Mouse (Mus musculus) spleen, postnatal 36 days (tissue): ENCODE data around the gene Smim13.
A peak's percentile ranks its signal among the peaks of the same experiment; 100 is the strongest.
"Not testable (repeated sequence)": the region's sequence is repeated elsewhere in the genome, so short reads cannot be mapped to it uniquely, and the experiment has no call there.

Experiments
- DNase-seq, 2 experiments: peaks; one replicate each; pipeline ENCODE4 v3.0.0; 2022; ENCODE audit warnings: low spot score in 2 of 2, mixed read lengths in 1 of 2

The Smim13 gene

DNA sequence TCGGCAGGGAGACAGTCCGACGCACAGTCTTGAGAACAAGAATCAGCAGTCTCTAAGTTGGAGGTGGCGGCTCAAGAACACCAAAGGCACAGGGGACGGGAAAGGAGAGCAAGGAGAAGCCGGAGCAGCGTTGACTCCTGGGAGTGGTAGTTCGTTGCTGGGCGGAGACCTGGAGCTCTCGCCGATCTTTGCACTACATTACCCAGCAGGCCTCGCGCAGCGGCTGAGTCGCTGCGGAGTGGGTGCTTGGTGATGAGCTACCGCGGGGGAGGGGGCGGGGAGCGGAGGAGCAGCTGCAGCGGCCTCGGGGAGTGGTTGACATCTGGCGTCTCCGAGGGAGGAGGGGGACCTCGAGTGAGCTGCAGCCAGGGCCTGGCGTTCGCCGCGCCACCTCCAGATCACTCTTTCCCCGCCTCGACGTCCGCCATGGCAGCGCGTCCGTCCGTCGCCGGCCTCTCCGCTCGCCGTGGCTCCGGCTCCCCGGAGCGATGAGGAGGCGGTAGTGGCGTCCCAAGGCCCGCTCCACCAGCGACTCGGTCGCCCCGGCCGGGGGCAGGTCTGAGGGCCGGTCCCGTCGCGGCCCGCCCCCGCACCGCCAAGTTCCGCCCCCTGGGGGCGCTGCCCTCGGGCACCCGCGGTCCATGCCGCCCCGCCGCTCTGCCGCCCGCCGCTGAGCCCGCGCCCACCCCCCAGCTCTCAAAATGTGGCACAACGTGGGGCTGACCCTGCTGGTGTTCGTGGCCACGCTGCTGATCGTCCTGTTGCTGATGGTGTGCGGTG is at the start of gene Smim13:
Gene Smim13, plus strand, starts transcription at position 307 of the 780 bp plus-strand sequence.
- DNase-seq, result peak; percentile 94 to 95

GRCm38 (mm10) chr13:41200861-41201260 is 48.8 kb upstream of the Smim13 start:
- DNase-seq, result no peak

- no peak for DNase-seq
These were observed 46.4 kb upstream of the Smim13 start for GRCm38 (mm10) chr13:41203289-41203688.

DNA sequence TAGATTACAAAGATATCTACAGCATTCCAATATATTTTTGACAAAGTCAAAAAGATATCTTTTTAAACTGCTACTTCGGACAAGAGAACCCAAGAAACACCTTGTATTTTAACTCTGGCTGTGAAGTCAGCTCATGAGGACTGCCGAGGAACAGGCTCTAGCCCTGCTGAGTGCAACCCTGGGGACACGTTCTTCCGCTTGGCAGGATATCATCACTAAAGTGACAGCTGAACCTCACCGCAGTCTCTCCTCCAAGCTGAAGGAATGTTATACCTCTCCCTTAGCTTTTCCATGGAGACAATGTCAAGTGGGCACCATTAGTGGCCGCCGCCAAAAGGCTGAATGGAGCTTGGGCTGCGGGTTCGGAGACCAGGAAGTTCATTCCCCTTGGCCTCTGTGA is 46.0 kb upstream of the Smim13 start:
- DNase-seq, result no peak

DNA sequence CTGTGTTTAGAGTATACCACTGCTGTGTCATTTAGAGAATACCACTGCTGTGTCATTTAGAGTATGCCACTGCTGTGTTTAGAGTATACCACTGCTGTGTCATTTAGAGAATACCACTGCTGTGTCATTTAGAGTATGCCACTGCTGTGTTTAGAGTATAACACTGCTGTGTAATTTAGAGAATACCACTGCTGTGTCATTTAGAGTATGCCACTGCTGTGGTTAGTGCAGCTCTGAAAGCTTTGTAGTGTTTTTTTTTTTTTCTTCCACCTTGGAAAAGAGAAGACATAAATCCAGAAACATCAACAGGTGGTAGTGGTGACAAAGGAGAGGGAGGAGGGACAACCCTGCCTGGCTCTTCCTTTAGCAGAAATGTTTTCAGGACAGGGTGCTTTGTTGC is 44.1 kb upstream of the Smim13 start:
- not testable (repeated sequence) for DNase-seq

GRCm38 (mm10) chr13:41206241-41206640 is 43.4 kb upstream of the Smim13 start:
- DNase-seq, result no peak

DNA sequence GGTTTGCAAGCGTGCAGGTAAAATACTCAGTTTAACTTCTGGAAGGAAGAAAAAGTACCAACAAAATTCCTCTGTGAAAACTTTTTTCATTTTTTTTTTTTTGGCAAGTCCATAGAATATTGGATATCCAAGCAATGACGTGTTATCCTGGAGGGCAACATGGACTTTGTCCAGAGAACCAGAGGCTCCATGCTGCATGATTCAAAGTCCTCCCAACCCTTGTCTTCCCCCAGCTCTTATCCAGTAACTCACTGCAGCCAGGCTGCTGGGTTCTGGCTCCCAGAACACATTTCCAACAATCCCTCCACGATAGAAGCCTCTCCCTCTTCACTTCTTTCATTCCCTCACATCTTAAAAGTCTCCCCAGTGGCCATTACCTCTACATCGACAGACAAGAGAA is 38.4 kb upstream of the Smim13 start:
- DNase-seq, result no peak

GRCm38 (mm10) chr13:41212558-41213322 is 36.9 kb upstream of the Smim13 start:
- no peak for DNase-seq

DNA sequence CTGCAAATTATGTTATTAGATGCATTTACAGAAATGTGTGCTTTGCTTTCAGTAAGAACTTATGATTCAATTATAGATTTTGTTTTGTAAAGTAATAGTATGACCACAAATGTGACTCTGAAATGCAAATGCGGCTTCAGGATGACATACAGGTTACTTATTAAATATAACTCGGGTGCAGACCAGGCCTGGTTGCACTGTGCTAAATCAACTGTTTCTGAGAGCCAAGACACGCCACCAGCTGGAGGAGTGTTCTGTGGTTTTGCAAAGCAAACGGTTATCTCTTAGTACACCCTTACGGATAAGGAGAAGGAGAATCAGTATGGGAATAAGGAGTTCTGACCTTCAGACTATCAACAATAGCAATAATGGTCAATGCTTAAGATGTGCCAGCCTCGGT is 34.0 kb upstream of the Smim13 start:
- DNase-seq, result no peak

- no peak for DNase-seq
These were observed 33.4 kb upstream of the Smim13 start for GRCm38 (mm10) chr13:41216236-41216635.

- no peak for DNase-seq
These were observed 30.6 kb upstream of the Smim13 start for GRCm38 (mm10) chr13:41219056-41219455.

- DNase-seq, result no peak
These were observed 29.8 kb upstream of the Smim13 start for GRCm38 (mm10) chr13:41219687-41220303.

- peak; percentile 22 to 36 for DNase-seq
These were observed 29.3 kb upstream of the Smim13 start, which contains the start of gene Elovl2 for GRCm38 (mm10) chr13:41220304-41220834. Gene Elovl2 (minus strand): TSS chr13:41220405.

DNA sequence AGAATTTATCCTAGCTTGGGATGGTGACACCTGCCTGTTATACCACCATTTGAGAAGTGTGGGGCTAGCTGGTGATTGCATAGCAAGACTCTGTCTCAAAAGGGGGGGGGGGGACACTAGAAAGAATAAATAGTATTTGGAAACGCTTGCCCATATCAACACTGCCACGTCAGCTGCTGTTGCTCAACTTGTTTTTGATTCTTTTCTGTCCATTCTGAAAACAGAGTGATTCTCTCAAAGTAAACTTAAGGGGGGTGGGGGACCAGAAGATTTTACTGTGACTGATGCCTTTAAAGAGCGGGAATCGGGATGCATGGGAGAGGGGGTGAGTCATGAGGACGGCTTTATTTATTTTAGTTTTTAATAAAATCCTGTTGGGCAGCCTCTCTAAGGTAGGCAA is 23.1 kb upstream of the Smim13 start:
- DNase-seq, result no peak

DNA sequence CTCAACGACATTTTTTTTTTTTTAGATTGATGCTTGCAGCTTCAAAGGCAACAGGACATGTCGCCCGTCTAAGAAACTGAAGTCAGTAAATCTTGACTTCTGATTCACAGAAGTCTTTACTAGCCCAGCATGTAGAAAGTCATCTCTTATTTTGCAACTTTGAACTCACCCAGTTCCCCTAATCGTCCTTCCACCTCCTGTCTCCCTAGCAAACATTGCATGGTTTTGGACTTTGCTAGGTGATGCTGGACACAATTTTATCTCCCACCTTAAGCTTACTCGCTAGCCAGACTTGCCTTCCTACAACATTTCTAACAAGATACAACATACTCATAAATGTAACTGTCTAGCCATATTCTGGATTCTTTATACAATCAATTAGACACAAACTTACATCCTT is 21.6 kb upstream of the Smim13 start:
- no peak for DNase-seq

DNA sequence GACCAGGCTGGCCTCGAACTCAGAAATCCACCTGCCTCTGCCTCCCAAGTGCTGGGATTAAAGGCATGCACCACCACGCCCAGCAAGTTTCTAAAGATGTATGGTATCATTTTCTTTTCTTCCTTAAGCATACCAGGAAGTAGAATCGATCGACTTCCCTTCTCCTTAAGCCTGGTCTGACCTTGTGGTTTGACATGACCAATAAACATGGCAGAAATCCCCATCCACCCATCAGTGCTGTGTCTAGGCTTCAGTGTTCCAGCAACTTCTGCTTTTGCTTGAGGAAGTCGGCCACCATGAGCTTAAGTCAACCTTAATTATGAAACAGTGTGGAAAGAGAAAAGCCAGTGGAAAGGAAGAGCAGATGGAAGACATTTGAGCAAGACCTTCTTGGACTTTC is 19.4 kb upstream of the Smim13 start:
- DNase-seq, result no peak

- no peak for DNase-seq
These were observed 18.2 kb upstream of the Smim13 start for GRCm38 (mm10) chr13:41231389-41231983.

GRCm38 (mm10) chr13:41232209-41232608 is 17.4 kb upstream of the Smim13 start:
- DNase-seq, result no peak

- no peak for DNase-seq
These were observed 16.4 kb upstream of the Smim13 start for GRCm38 (mm10) chr13:41233241-41233640.

DNA sequence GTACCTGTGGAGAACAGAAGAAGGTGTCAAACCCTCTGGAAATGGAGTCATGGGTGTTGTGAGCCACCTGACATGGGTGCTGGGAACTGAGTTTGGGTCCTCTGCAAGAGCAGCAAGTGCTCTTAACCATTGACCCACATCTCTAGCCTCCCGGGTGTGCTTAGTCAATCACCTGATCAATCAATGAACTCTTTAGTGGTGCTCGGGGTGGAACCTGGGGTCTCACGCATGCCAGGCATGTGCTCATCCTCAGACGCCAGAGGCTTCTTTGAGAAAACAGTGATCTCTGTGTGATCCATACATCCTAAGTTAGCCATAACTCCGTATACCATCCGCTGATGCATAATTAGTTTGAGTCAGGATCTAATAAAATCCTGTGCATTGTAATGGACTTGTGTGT is 14.5 kb upstream of the Smim13 start:
- no peak for DNase-seq

DNA sequence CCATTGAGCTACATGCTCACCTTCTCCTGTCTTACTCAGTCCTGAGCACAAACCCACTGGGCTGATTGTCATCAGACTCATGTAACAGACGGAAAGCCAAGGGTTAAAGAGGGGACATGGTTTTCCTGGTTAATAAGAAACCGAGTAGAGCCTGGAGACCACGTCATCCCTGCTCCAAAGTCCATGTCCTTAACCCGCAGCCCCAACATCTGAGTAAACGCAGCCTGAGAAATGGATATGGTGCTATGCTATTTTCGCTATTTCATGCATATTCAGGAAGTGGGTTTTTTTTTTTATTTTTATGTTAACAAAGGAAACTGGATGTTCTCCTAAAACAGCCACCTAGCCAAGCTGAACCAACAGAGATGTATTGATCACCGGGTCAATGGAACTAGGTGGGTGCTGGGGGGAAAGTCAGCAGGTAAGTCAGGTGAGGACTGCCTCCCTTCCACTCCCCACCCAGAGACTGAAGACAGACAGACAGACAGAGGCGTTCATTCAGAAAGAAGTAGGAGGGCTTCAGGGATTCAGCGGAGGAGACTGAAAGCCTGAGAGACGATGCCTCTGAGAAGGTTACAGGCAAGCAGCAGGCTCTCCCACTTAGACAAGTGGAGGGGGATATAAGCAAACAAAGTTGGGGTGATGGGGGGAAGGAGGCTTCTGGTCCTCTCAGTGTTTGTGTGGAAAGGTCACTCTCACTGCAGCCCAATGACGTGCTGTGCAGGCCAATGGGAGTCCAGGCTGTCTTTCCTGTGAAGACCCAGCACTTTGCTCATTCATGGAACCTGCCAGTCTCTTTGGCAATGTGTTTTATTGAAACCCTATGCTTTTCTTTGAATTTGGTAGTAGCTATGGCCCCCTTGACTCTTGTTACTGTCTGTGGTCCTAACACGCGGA is 13.6 kb upstream of the Smim13 start:
- DNase-seq, result no peak
